Mouse (Mus musculus): ENCODE measurements at regions not wholly inside any gene's neighbourhood (a gene's known extent, or its start where the extent isn't known, plus 50 kb on each side); places are given as distances from the start of the nearest gene placed in this dataset.

GRCm38 (mm10) chr8:6227901-6228300 is 1122.8 kb upstream of the Slc10a2 start:
- ATAC-seq (ENCODE audit: low TSS enrichment) = no peak

GRCm38 (mm10) chr8:6225194-6225593 is 1120.0 kb upstream of the Slc10a2 start:
- ATAC-seq (ENCODE audit: low TSS enrichment) = no peak

- peak; percentile 84 for ATAC-seq (ENCODE audit: low TSS enrichment)
Measured at GRCm38 (mm10) chr8:6207617-6208349, 1102.6 kb upstream of the Slc10a2 start.

DNA sequence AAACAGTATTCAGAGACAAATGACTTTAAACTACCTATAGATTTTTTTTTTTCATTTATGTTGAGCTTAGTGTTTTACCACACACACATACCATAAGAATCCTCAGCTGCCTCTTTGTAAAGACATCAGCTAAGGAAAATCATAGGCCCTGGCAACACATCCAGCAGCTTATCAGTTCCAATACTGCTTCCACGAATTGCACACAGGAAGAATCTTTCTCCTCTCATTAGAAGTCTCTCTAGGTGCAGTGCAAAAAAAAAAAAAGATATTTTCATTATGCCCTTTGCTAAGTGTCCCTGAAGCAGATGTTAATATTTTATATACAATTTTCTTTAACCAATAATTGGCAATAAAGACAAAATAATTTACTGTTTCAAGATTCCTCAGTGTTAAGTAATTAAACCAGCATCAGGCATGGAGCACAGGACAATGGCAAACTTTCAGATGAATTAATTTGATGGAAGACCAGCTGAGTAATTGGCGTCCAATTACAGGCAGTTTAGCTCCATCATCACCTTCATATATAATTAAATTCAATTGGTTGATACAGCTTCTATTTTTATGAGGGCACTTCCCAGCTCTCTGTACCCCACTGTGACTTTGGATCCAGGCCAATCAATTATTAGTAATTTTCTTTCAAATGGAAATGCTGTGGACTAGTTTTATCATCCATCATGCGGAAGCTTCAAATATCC is 1099.0 kb upstream of the Slc10a2 start:
- no peak for ATAC-seq (ENCODE audit: low TSS enrichment)

DNA sequence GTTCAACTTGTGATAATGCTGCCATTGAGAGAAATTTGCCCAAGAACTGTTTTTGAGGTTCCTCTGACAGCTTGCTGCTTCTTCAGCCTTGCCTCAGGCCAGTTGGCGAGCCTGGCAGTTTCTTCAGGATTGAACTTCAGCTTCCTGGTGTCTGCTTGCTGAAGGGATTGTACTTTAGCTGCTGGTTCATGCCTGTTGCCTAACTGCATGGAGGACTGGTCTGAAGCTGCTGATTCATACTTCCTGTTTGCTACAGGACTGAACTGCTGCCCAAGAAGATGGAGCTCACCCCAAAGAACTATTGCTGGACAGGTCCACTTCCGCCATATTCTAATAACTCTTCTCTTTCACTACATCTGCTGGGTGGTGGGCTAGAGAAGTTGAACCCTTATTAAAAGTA is 1086.3 kb upstream of the Slc10a2 start:
- no peak for ATAC-seq (ENCODE audit: low TSS enrichment)

DNA sequence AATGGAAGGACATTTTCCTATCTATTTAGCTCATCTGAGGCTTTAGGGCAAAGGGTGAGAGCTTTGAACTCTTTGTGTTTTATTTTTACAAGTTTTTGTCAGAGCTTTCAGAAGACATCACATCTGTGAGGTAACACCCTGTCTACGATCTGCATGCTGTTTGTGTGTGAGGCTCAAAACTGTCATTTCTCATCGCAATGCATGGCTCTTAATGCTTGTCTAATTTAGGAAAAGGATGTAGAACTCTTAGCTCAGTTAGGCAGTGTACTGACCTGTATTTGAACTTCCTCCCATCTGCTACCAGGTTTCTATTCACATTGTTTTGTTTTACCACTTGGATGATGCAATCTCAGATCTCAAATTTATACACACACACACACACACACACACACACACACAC is 1083.3 kb upstream of the Slc10a2 start:
- ATAC-seq (ENCODE audit: low TSS enrichment) = no peak

DNA sequence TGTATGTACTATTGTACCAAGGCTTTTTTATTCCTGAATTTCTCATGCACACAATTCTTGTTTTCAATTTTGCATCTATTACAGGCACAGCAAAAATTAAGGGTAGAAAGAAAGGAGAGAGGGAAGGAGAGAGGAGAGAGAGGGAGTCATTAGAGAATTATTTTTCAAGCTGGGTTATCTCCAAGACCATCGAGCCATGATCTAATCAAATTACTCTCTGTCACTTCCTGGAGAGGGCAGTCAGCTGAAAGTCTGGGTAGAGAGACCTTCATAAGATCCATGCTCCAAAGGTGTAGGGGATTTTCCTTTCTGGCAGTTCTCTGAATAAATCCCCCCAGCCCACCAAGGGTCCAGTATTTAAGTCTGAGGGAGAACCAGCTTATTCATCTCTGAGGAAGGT is 1081.4 kb upstream of the Slc10a2 start:
- ATAC-seq (ENCODE audit: low TSS enrichment) = no peak

GRCm38 (mm10) chr8:6179602-6180001 is 1074.5 kb upstream of the Slc10a2 start:
- ATAC-seq (ENCODE audit: low TSS enrichment) = peak; percentile 82

DNA sequence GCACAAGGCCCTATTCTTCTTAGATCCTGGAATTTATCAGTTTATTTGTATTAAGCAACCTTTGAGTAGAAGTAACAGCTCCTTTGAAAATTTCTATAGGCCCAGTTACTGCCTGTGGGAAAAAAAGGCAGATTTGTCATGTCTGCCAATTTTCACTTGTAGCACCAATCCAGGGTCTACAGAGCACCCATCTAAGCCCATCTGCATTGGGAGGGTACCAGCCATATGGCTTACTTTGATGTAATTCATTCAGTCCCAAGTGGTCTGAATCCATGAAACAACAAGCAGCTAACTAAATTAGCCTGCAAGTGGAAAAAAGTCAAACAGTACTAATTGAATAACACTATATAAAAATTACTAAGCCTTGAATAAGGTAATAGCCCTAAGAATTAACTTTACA is 1061.3 kb upstream of the Slc10a2 start:
- ATAC-seq (ENCODE audit: low TSS enrichment) = no peak

GRCm38 (mm10) chr8:6165230-6165629 is 1060.1 kb upstream of the Slc10a2 start:
- no peak for ATAC-seq (ENCODE audit: low TSS enrichment)

DNA sequence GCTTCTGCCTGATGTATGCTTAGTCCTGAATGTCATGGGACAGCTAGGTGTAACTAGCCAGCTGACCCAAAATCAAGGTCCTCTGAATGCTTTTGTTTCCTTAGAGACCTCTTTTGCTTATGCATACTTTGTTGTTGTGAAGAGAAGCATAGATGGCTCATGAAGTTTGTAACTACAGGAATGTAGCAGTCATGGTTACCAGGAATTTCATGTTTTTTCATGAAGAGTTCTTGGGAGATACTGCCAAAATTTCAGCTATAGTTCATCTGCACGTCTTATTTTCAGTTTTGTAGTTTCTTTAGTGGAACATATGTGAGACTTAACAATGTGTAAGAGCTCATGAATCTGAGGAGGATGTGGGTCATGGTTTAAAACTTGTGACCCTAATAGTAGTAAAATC is 1059.6 kb upstream of the Slc10a2 start:
- no peak for ATAC-seq (ENCODE audit: low TSS enrichment)

GRCm38 (mm10) chr8:6144588-6144987 is 1039.4 kb upstream of the Slc10a2 start:
- ATAC-seq (ENCODE audit: low TSS enrichment) = no peak

DNA sequence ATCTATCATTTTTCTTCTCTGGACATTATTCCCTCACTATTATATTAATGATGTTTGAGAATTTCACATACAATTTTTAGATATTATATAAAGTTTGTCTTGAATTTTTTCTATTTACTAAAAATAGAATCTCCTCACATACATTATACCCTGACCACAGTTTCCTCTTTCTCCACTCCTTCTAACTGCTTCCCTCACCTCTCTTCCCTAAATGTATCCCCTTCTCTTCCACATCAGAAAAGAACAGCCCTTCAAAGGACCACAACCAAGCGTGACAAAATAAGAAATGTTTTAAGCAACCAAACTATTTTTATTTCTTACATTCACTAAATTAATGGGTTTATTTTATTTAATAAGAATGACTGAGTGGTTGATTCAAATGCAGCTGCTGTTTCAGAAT is 1034.9 kb upstream of the Slc10a2 start:
- no peak for ATAC-seq (ENCODE audit: low TSS enrichment)

- no peak for ATAC-seq (ENCODE audit: low TSS enrichment)
Measured at GRCm38 (mm10) chr8:6139171-6139570, 1034.0 kb upstream of the Slc10a2 start.

GRCm38 (mm10) chr8:6132243-6132751 is 1027.1 kb upstream of the Slc10a2 start:
- ATAC-seq (ENCODE audit: low TSS enrichment) = peak; percentile 82

- ATAC-seq (ENCODE audit: low TSS enrichment) = no peak
Measured at GRCm38 (mm10) chr8:6125265-6125664, 1020.1 kb upstream of the Slc10a2 start.

DNA sequence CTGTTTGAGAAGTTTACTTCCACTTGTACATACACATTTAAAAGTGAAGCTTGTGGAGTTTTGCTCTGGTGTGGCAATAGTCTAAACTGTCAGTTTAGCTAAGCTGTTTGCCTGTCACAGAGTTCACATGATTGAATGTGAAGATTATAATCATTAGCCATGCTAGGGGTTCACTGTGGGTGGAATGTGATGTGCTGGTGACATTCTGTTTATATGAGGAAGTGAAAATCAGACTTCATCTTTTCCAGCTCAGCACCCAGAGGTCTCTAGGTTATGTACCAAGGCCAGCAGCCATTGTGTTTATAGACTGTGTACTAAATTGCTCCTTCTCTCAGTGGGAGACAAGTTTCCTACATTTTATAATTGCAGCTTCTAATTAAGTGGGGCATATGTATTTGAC is 1014.4 kb upstream of the Slc10a2 start:
- no peak for ATAC-seq (ENCODE audit: low TSS enrichment)

- ATAC-seq (ENCODE audit: low TSS enrichment) = peak; percentile 94
Measured at GRCm38 (mm10) chr8:6111351-6111750, 1006.2 kb upstream of the Slc10a2 start.

- ATAC-seq (ENCODE audit: low TSS enrichment) = no peak
Measured at GRCm38 (mm10) chr8:6090028-6090427, 984.9 kb upstream of the Slc10a2 start.

DNA sequence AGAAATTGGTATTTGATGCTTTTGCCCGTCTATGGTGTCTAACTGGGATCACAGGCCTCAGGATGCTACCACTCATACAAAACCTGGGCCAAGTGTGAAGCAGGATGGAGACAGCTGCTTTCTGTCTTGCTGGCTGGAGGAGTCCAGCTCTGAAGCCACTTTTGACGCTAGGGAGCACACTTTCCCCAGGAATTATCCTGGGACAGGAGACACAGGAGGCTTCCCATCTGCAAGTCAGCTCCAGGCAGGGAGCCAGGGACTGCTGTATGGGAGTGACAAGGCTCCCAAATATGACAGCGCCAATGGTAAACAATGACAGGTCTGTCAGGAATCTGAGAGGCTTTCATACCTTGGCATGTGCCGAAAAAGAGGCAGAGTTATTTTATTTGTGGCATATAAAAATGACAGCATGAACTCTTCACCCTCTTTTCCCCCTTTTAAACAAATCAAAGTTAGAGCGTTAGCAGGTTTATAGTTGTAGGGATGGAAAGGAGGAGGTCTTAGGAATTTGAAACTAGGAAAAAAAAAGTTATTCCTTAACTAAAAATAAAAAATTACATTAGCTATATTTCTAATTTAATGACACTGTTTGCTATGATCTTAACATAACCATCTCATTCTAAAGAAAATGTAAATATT is 938.9 kb upstream of the Slc10a2 start:
- peak; percentile 95 for ATAC-seq (ENCODE audit: low TSS enrichment)

- ATAC-seq (ENCODE audit: low TSS enrichment) = peak; percentile 100
Measured at GRCm38 (mm10) chr8:6012206-6012605, 907.1 kb upstream of the Slc10a2 start.

- ATAC-seq (ENCODE audit: low TSS enrichment) = no peak
Measured at GRCm38 (mm10) chr8:6011182-6011581, 906.0 kb upstream of the Slc10a2 start.

- peak; percentile 48 for ATAC-seq (ENCODE audit: low TSS enrichment)
Measured at GRCm38 (mm10) chr8:6010712-6011111, 905.6 kb upstream of the Slc10a2 start.

Measured in frontal cortex, adult (tissue).